Mouse (Mus musculus): ENCODE data around the gene Gm14434. TPM values are rescaled to one million over a fixed set of nuclear protein-coding genes. Genes with fewer than 3 reads are reported as not detected.
"Not testable (repeated sequence)": the region's sequence is repeated elsewhere in the genome, so short reads cannot be mapped to it uniquely, and the experiment has no call there.

Gene Gm14434
- 1.1 and 1.5 TPM in 2 replicates for polyA plus RNA-seq (2016; fragmentation: Nextera tagmentation; extraction: Ambion mirVana)

DNA sequence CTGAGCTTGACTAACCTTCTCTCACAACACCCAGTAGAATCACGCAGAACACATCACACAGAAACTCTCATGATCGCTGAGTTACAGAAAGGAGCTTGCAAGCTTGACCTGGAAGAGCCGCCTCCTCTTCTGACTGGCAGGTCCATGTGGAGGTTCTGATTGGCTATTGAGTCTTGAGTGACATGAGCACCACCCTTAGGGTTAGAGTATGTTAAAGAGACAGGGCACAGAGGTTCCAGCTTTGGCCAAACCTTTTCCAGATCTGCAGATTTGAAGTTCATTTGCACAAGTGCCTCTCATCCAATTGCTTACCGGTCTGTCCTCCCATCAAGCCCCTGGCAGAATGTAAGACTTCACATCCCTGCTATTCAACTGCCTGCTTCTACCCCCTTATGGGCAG lies at the start of gene Gm14434:
Gm14434 (minus strand) TSS at position 101 of the 400 bp plus-strand sequence.
- H3K9ac ChIP-seq; H3K27ac ChIP-seq; H3K4me2 ChIP-seq; ATAC-seq; H3K36me3 ChIP-seq; H3K4me1 ChIP-seq; H3K4me3 ChIP-seq; H3K27me3 ChIP-seq (replicated peaks); H3K9me3 ChIP-seq (replicated peaks): not testable (repeated sequence)
- no CpG with 5 or more reads among the region's 4 CpGs for WGBS (ENCODE audit: insufficient replicate concordance)

DNA sequence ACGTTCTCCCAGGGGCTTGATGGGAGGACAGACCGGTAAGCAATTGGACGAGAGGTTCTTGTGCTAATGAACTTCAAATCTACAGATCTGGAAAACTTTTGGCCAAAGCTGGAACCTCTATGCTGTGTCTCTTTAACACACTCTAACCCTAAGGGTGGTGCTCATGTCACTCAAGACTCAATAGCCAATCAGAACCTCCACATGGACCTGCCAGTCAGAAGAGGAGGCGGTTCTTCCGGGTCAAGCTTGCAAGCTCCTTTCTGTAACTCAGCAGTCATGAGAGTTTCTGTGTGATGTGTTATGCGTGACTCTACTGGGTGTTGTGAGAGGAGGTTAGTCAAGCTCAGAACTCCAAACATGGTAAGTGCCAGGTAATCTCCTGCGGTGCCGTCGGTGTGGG lies 34.2 kb upstream of the Gm14434 start, which contains the start of gene Zfp967:
Zfp967 (plus strand) TSS at position 301 of the 400 bp plus-strand sequence.
- not testable (repeated sequence) for H3K9me3 ChIP-seq (replicated peaks); ATAC-seq; H3K4me3 ChIP-seq; H3K9ac ChIP-seq; H3K27ac ChIP-seq; H3K27me3 ChIP-seq (replicated peaks); H3K4me1 ChIP-seq; H3K36me3 ChIP-seq; H3K4me2 ChIP-seq
- no CpG with 5 or more reads among the region's 9 CpGs for WGBS (ENCODE audit: insufficient replicate concordance)

DNA sequence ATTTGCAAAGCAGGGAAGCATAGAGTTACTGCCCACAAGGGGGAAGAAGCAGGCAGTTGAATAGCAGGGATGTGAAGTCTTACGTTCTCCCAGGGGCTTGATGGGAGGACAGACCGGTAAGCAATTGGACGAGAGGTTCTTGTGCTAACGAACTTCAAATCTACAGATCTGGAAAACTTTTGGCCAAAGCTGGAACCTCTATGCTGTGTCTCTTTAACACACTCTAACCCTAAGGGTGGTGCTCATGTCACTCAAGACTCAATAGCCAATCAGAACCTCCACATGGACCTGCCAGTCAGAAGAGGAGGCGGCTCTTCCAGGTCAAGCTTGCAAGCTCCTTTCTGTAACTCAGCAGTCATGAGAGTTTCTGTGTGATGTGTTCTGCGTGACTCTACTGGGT lies 63.3 kb downstream of the Gm14434 start, which contains the start of gene Gm14435:
Gm14435 (plus strand) TSS at position 301 of the 400 bp plus-strand sequence.
- H3K9me3 ChIP-seq (replicated peaks); H3K4me1 ChIP-seq; H3K36me3 ChIP-seq; H3K9ac ChIP-seq; H3K27me3 ChIP-seq (replicated peaks); H3K4me3 ChIP-seq; H3K4me2 ChIP-seq; ATAC-seq; H3K27ac ChIP-seq: not testable (repeated sequence)
- no CpG with 5 or more reads among the region's 6 CpGs for WGBS (ENCODE audit: insufficient replicate concordance)

Other genes with a start within 250 kb of the Gm14434 start
- gene Gm11009, start 167.3 kb downstream of the Gm14434 start, polyA plus RNA-seq (2016; fragmentation: Nextera tagmentation; extraction: Ambion mirVana), result not detected in 2 replicates
- gene Gm14435, start 63.2 kb downstream of the Gm14434 start, polyA plus RNA-seq (2016; fragmentation: Nextera tagmentation; extraction: Ambion mirVana), result 4.4 and 5.6 TPM in 2 replicates
- not detected in 2 replicates for gene Zfp967, start 34.3 kb upstream of the Gm14434 start, polyA plus RNA-seq (2016; fragmentation: Nextera tagmentation; extraction: Ambion mirVana)
- 3.8 and 5.3 TPM in 2 replicates for gene Gm14308, start 149.6 kb upstream of the Gm14434 start, polyA plus RNA-seq (2016; fragmentation: Nextera tagmentation; extraction: Ambion mirVana)
- gene Zfp973, start 183.7 kb upstream of the Gm14434 start, polyA plus RNA-seq (2016; fragmentation: Nextera tagmentation; extraction: Ambion mirVana), result 3.9 and 4.0 TPM in 2 replicates
- gene Gm14305, start 221.5 kb upstream of the Gm14434 start, polyA plus RNA-seq (2016; fragmentation: Nextera tagmentation; extraction: Ambion mirVana), result 7.4 and 7.8 TPM in 2 replicates

Data from liver, embryonic 12.5 days (tissue).